Mouse (Mus musculus) embryonic facial prominence, embryonic 13.5 days (tissue): ENCODE results near the gene Pde5a. TPM values are rescaled to one million over a fixed set of nuclear protein-coding genes. Genes with fewer than 3 reads are reported as not detected.

Experiments used
- ATAC-seq: fragments of 200-750 bp; cut with Nextera tagmentation; 2 replicates; pipeline ENCODE4 v1.8.0; 2017; ENCODE audit warnings: low read depth; ENCODE audit not compliant: insufficient number of reproducible peaks, insufficient read depth, low FRiP score, low TSS enrichment
- H3K27ac ChIP-seq: fragments of 300-500 bp; sonication (generic); 2 replicates; pipeline ENCODE4 v1.5.1; 2015; ENCODE audit warnings: moderate library complexity, mild to moderate bottlenecking, inconsistent platforms
- H3K27me3 ChIP-seq: fragments of 300-500 bp; sonication (generic); 2 replicates; pipeline ENCODE4 v1.6.1; 2015; ENCODE audit warnings: mild to moderate bottlenecking, inconsistent platforms
- H3K36me3 ChIP-seq: fragments of 300-500 bp; sonication (generic); 2 replicates; pipeline ENCODE4 v1.6.1; 2015; ENCODE audit warnings: mild to moderate bottlenecking, inconsistent platforms
- H3K4me1 ChIP-seq: fragments of 300-500 bp; sonication (generic); 2 replicates; pipeline ENCODE4 v1.6.1; 2015; ENCODE audit warnings: inconsistent platforms
- H3K4me2 ChIP-seq: fragments of 300-500 bp; sonication (generic); 2 replicates; pipeline ENCODE4 v1.6.1; 2015; ENCODE audit warnings: moderate library complexity, mild to moderate bottlenecking, inconsistent platforms
- H3K4me3 ChIP-seq: fragments of 300-500 bp; sonication (generic); 2 replicates; pipeline ENCODE4 v1.5.1; 2015; ENCODE audit warnings: mild to moderate bottlenecking, inconsistent platforms
- H3K9ac ChIP-seq: fragments of 300-500 bp; sonication (generic); 2 replicates; pipeline ENCODE4 v1.6.1; 2015; ENCODE audit warnings: mild to moderate bottlenecking, inconsistent platforms
- H3K9me3 ChIP-seq: fragments of 300-500 bp; sonication (generic); 2 replicates; pipeline ENCODE4 v1.6.1; 2016; ENCODE audit warnings: inconsistent platforms
- WGBS: fragments of 180-500 bp; shearing (Covaris S2); methylation state at CpG from one replicate; pipeline ENCODE4 v1.1.7; 2015; ENCODE audit warnings: mixed read lengths; 5-methylcytosine and 5-hydroxymethylcytosine counted together
- polyA plus RNA-seq: library from polyadenylated mRNA; unstranded; fragments of >200 nt; fragmentation: Nextera tagmentation; extraction: Ambion mirVana; gene quantifications from 2 replicates; pipeline ENCODE4 v1.2.1, GENCODE M21; 2015

Pde5a gene
- polyA plus RNA-seq, 1 experiment from 2014 or later, result 5.9 TPM

- Histone ChIP-seq H3K36me3 (peaks cover 9% of the 10 kb centered on the region; the same call in 1 of the 2 replicates), H3K27ac (no peak overlapping the region), H3K27me3 (no peaks in the 10 kb centered on the region), H3K4me3 (no peak overlapping the region), H3K4me1 (peaks cover 16% of the 10 kb centered on the region), H3K9ac (no peak overlapping the region), H3K9me3 (peaks cover 5% of the 10 kb centered on the region; the same call in 1 of the 2 replicates), H3K4me2 (no peak overlapping the region)
- 90% methylated on average over 5 of the region's 5 CpGs for WGBS
- ATAC-seq, result no peak
Measured at GRCm38 (mm10) chr3:122810986-122811385, 82.2 kb downstream of the Pde5a start.

GRCm38 (mm10) chr3:122814531-122814930 lies 85.8 kb downstream of the Pde5a start:
- Histone ChIP-seq H3K4me3 (no peak overlapping the region), H3K36me3 (peaks cover 16% of the 10 kb centered on the region; the same call in 1 of the 2 replicates), H3K4me2 (no peak overlapping the region), H3K27me3 (no peaks in the 10 kb centered on the region), H3K9me3 (peaks cover 5% of the 10 kb centered on the region; the same call in 1 of the 2 replicates), H3K4me1 (peaks cover 16% of the 10 kb centered on the region), H3K9ac (no peak overlapping the region), H3K27ac (peak overlapping the region; percentile 60; the same call in 1 of the 2 replicates)
- 52% methylated on average over 4 of the region's 4 CpGs for WGBS
- ATAC-seq, result no peak

GRCm38 (mm10) chr3:122818282-122818681 lies 89.5 kb downstream of the Pde5a start:
- no peaks in the 10 kb centered on the region for H3K27me3 ChIP-seq
- no peaks in the 10 kb centered on the region for H3K9me3 ChIP-seq
- H3K36me3 ChIP-seq, result peaks cover 11% of the 10 kb centered on the region; the same call in 1 of the 2 replicates
- H3K4me1 ChIP-seq, result peaks cover 34% of the 10 kb centered on the region
- no peak overlapping the region for H3K27ac ChIP-seq
- no peak overlapping the region for H3K9ac ChIP-seq
- WGBS, result 91% methylated on average over 5 of the region's 5 CpGs
- H3K4me2 ChIP-seq, result no peak overlapping the region
- no peak for ATAC-seq
- H3K4me3 ChIP-seq, result no peak overlapping the region

GRCm38 (mm10) chr3:122820700-122821099 lies 92.0 kb downstream of the Pde5a start:
- Histone ChIP-seq H3K4me3 (no peak overlapping the region), H3K9ac (no peak overlapping the region), H3K27me3 (no peaks in the 10 kb centered on the region), H3K4me2 (no peak overlapping the region), H3K27ac (no peak overlapping the region), H3K36me3 (peaks cover 16% of the 10 kb centered on the region; the same call in 1 of the 2 replicates), H3K4me1 (peaks cover 19% of the 10 kb centered on the region), H3K9me3 (no peaks in the 10 kb centered on the region)
- 29% methylated on average over 4 of the region's 4 CpGs for WGBS
- no peak for ATAC-seq

GRCm38 (mm10) chr3:122828270-122829058 lies 99.7 kb downstream of the Pde5a start:
- Histone ChIP-seq H3K4me1 (no peaks in the 10 kb centered on the region), H3K9ac (no peak overlapping the region), H3K27me3 (no peaks in the 10 kb centered on the region), H3K9me3 (no peaks in the 10 kb centered on the region), H3K4me3 (no peak overlapping the region), H3K36me3 (peaks cover 16% of the 10 kb centered on the region; the same call in 1 of the 2 replicates), H3K27ac (no peak overlapping the region), H3K4me2 (no peak overlapping the region)
- 84% methylated on average over 11 of the region's 11 CpGs for WGBS
- ATAC-seq, result no peak

- H3K4me3 ChIP-seq, result no peak overlapping the region
- peaks cover 15% of the 10 kb centered on the region for H3K4me1 ChIP-seq
- H3K27me3 ChIP-seq, result no peaks in the 10 kb centered on the region
- 77% methylated on average over 5 of the region's 5 CpGs for WGBS
- no peak overlapping the region for H3K9ac ChIP-seq
- H3K27ac ChIP-seq, result no peak overlapping the region
- 0 out of 2 replicates have a peak, but pooled peaks cover 3% of the 10 kb centered on the region for H3K36me3 ChIP-seq
- no peak for ATAC-seq
- H3K9me3 ChIP-seq, result no peaks in the 10 kb centered on the region
- no peak overlapping the region for H3K4me2 ChIP-seq
Measured at GRCm38 (mm10) chr3:122834519-122834918, 105.8 kb downstream of the Pde5a start.

- Histone ChIP-seq H3K4me3 (no peak overlapping the region), H3K4me1 (peaks cover 15% of the 10 kb centered on the region), H3K9me3 (no peaks in the 10 kb centered on the region), H3K36me3 (0 out of 2 replicates have a peak, but pooled peaks cover 11% of the 10 kb centered on the region), H3K9ac (no peak overlapping the region), H3K27me3 (no peaks in the 10 kb centered on the region), H3K4me2 (no peak overlapping the region), H3K27ac (no peak overlapping the region)
- 74% methylated on average over 8 of the region's 8 CpGs for WGBS
- ATAC-seq, result no peak
Measured at GRCm38 (mm10) chr3:122835097-122835850, 106.5 kb downstream of the Pde5a start.

GRCm38 (mm10) chr3:122837639-122838038 lies 108.9 kb downstream of the Pde5a start:
- Histone ChIP-seq H3K27me3 (no peaks in the 10 kb centered on the region), H3K36me3 (peaks cover 18% of the 10 kb centered on the region; the same call in 1 of the 2 replicates), H3K9ac (no peak overlapping the region), H3K9me3 (no peaks in the 10 kb centered on the region), H3K4me1 (peaks cover 15% of the 10 kb centered on the region), H3K27ac (peak overlapping the region; percentile 79), H3K4me3 (no peak overlapping the region), H3K4me2 (0 out of 2 replicates have a peak overlapping the region, but pooled peaks have one; percentile 22)
- no peak for ATAC-seq
- WGBS, result 23% methylated on average over 2 of the region's 2 CpGs

- H3K27ac ChIP-seq, result no peak overlapping the region
- WGBS, result 58% methylated on average over 5 of the region's 5 CpGs
Measured at GRCm38 (mm10) chr3:122848410-122849034, 119.8 kb downstream of the Pde5a start.

GRCm38 (mm10) chr3:122855149-122855548 lies 126.4 kb downstream of the Pde5a start:
- 52% methylated on average over 11 of the region's 11 CpGs for whole genome bisulfite sequencing
- H3K27me3 ChIP-seq, result no peaks in the 10 kb centered on the region
- 0 out of 2 replicates have a peak, but pooled peaks cover 9% of the 10 kb centered on the region for H3K4me1 ChIP-seq
- peaks cover 16% of the 10 kb centered on the region; the same call in 1 of the 2 replicates for H3K36me3 ChIP-seq
- H3K27ac ChIP-seq, result no peak overlapping the region
- H3K9ac ChIP-seq, result no peak overlapping the region
- H3K4me2 ChIP-seq, result no peak overlapping the region
- no peak overlapping the region for H3K4me3 ChIP-seq
- no peak for ATAC-seq
- H3K9me3 ChIP-seq, result no peaks in the 10 kb centered on the region

More at GRCm38 (mm10) chr3:122848410-122849034, 119.8 kb downstream of the Pde5a start:
- Histone ChIP-seq H3K4me1 (0 out of 2 replicates have a peak, but pooled peaks cover 5% of the 10 kb centered on the region), H3K9ac (no peak overlapping the region), H3K9me3 (0 out of 2 replicates have a peak, but pooled peaks cover 4% of the 10 kb centered on the region), H3K4me3 (no peak overlapping the region), H3K4me2 (no peak overlapping the region), H3K36me3 (peaks cover 9% of the 10 kb centered on the region), H3K27me3 (no peaks in the 10 kb centered on the region)
- ATAC-seq, result no peak

GRCm38 (mm10) chr3:122859829-122860228 lies 131.1 kb downstream of the Pde5a start:
- 72% methylated on average over 2 of the region's 2 CpGs for WGBS
- H3K4me2 ChIP-seq, result no peak overlapping the region
- H3K27me3 ChIP-seq, result no peaks in the 10 kb centered on the region
- H3K27ac ChIP-seq, result no peak overlapping the region
- H3K4me1 ChIP-seq, result 0 out of 2 replicates have a peak, but pooled peaks cover 4% of the 10 kb centered on the region
- no peak overlapping the region for H3K4me3 ChIP-seq
- H3K9ac ChIP-seq, result no peak overlapping the region
- ATAC-seq, result no peak
- no peaks in the 10 kb centered on the region for H3K9me3 ChIP-seq
- H3K36me3 ChIP-seq, result 0 out of 2 replicates have a peak, but pooled peaks cover 7% of the 10 kb centered on the region
